Mouse (Mus musculus): ENCODE measurements around the gene Gm49393. TPM values are rescaled to one million over a fixed set of nuclear protein-coding genes. Genes with fewer than 3 reads are reported as not detected.

Gm49393 gene
- total RNA-seq, 2 experiments from 2014 or later = not detected

DNA sequence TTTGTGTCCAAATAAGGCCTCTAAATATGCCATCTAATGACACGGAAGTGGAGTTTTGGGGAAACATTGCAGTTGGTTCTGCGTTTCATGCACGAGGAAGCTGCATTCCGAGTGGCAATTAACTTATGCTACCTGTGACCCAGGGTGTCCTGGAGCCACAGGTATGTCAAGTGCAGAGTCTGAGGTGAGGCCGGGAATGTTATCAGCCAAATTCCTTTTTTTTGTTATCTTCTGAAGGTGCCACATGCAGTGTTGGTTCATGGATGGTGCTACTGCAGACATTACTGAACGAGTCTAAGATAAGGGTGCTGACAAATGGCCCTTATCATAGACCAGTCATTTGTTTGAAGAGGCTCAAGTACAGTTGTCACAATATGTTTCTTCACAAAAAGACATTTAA lies 122.6 kb downstream of the Gm49393 start:
- intact Hi-C loops (cut with DNase I) = no loop called here
- no peak for DNase-seq

DNA sequence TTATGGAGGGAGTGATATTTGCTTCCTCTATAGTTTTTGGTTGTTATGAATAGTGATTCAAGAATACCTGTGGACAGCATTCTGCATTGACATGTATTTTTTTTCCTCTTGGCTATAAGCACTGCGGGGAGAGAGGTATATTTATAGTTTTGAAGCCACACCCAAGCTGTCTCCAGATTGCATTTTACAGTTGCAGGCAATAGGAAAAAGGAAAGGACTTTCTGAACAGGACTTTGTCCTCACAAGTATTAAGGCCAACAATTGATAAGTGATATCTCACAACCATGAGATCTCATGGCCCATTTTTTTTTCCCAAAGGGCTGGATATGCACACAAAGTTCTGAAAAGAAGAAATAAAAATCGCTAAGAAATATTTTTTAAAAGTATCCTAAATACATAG lies 125.7 kb downstream of the Gm49393 start:
- intact Hi-C loops (cut with DNase I) = no loop called here
- DNase-seq = no peak

Other genes with a start within 250 kb of the Gm49393 start
- gene BC051665, start 149.2 kb downstream of the Gm49393 start, total RNA-seq (2021) = not detected
- gene Ctsll3, start 132.7 kb downstream of the Gm49393 start, total RNA-seq (2021) = not detected
- gene 4930486L24Rik, start 71.1 kb downstream of the Gm49393 start, total RNA-seq (2021) = not detected
- not detected for gene Gm49392, start 38.7 kb downstream of the Gm49393 start, total RNA-seq (2021)
- 1 to 10 TPM in 1 of 2 experiments, not detected in 1; 2.1 TPM for gene Ctla2b, start 38.1 kb downstream of the Gm49393 start, total RNA-seq (2021)
- not detected for gene Tpbpb, start 30.7 kb downstream of the Gm49393 start, total RNA-seq (2021)
- gene Gm49391, start 981 bp upstream of the Gm49393 start, total RNA-seq (2021) = 1 to 10 TPM; 1.2 to 2.5 TPM
- 10 to 100 TPM; 14.8 to 16.7 TPM for gene Ctla2a, start 1.0 kb upstream of the Gm49393 start, total RNA-seq (2021)
- not detected for gene Tpbpa, start 6.4 kb upstream of the Gm49393 start, total RNA-seq (2021)
- gene Ctsj, start 70.4 kb upstream of the Gm49393 start, total RNA-seq (2021) = not detected
- not detected for gene Ctsq, start 105.0 kb upstream of the Gm49393 start, total RNA-seq (2021)
- not detected for gene Ctsr, start 228.7 kb upstream of the Gm49393 start, total RNA-seq (2021)